Mouse (Mus musculus) bone marrow, adult 2 months (tissue): ENCODE data around the gene Iqcn.

ENCODE experiments used
- CTCF ChIP-seq: fragments of 200-500 bp; IDR thresholded peaks from 2 replicates; pipeline ENCODE4 v1.5.1; 2011; ENCODE audit warnings: low read length, control low read depth; ENCODE audit not compliant: control insufficient read depth, insufficient read depth
- POLR2A ChIP-seq: fragments of 200-500 bp; IDR thresholded peaks from 2 replicates; pipeline ENCODE4 v1.6.1; 2011; ENCODE audit warnings: low read depth, mild to moderate bottlenecking, control low read depth, low read length, borderline replicate concordance; ENCODE audit not compliant: control insufficient read depth

- TF ChIP-seq CTCF (no peak), POLR2A (no peak)
These were observed 45.9 kb downstream of the Iqcn start for GRCm38 (mm10) chr8:70749097-70749674.
